Mouse (Mus musculus): ENCODE data around the gene Gabarapl1. TPM values are rescaled to one million over a fixed set of nuclear protein-coding genes. Genes with fewer than 3 reads are reported as not detected.

Gabarapl1 gene
- polyA plus RNA-seq, 1 experiment = 7.9 TPM

- Histone ChIP-seq H3K27me3 (ENCODE audit: control insufficient read depth) (no peaks in the 10 kb centered on the region), H3K4me3 (replicated peaks) (no peak overlapping the region), H3K4me1 (ENCODE audit: control insufficient read depth) (no peaks in the 10 kb centered on the region), H3K9me3 (ENCODE audit: control insufficient read depth, low read length) (no peaks in the 10 kb centered on the region), H3K36me3 (ENCODE audit: control insufficient read depth) (no peaks in the 10 kb centered on the region)
- TF ChIP-seq TAL1 (IDR thresholded peaks at IDR 0.05; ENCODE audit: low read length) = no peak
- no peak for TF ChIP-seq GATA1 (IDR thresholded peaks at IDR 0.05; ENCODE audit: low read length)
Observed at GRCm38 (mm10) chr6:129583014-129583413, 50.1 kb downstream of the Gabarapl1 start.

DNA sequence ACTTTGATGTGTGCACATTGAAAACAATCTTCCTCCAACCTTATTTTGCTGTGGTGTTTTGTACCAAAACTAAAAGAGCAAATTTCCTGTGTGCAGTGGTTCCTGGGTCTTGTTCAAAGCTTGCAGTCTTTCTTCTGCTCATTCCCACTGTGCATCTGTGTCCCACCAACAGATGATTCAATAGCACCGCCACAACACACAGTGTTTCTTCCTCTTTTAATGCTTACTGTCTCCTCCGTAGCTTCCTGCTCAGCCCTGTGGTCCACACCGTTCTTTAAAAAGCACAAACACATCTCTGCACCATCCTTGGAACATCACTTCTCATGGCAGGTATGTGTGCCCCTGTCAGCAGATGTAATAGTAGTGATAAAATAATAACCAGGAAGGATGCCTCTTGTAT lies 58.5 kb downstream of the Gabarapl1 start, which contains the start of gene Klrd1:
Gene Klrd1 (plus strand): TSS at position 275 of the 400 bp plus-strand sequence.
- H3K4me3 ChIP-seq (replicated peaks) = no peak within 1 kb of the TSS

More for the DNA sequence above, 58.5 kb downstream of the Gabarapl1 start, which contains the start of gene Klrd1:
- Histone ChIP-seq H3K27me3 (ENCODE audit: control insufficient read depth) (no peaks in the 10 kb centered on the region), H3K4me1 (ENCODE audit: control insufficient read depth) (no peaks in the 10 kb centered on the region), H3K9me3 (ENCODE audit: control insufficient read depth, low read length) (no peaks in the 10 kb centered on the region), H3K36me3 (ENCODE audit: control insufficient read depth) (no peaks in the 10 kb centered on the region)
- TF ChIP-seq GATA1 (IDR thresholded peaks at IDR 0.05; ENCODE audit: low read length) (no peak), TAL1 (IDR thresholded peaks at IDR 0.05; ENCODE audit: low read length) (no peak)

Other genes starting within 250 kb of the Gabarapl1 start
- gene 4922502D21Rik, start 201.4 kb upstream of the Gabarapl1 start, polyA plus RNA-seq (2012) = not detected in 2 replicates
- gene Clec12a, start 190.5 kb upstream of the Gabarapl1 start, polyA plus RNA-seq (2012) = not detected in 2 replicates
- not detected in 2 replicates for gene Clec12b, start 147.3 kb upstream of the Gabarapl1 start, polyA plus RNA-seq (2012)
- not detected in 2 replicates for gene Clec1b, start 135.9 kb upstream of the Gabarapl1 start, polyA plus RNA-seq (2012)
- gene Clec9a, start 124.3 kb upstream of the Gabarapl1 start, polyA plus RNA-seq (2012) = not detected in 2 replicates
- not detected in 2 replicates for gene Clec1a, start 81.2 kb upstream of the Gabarapl1 start, polyA plus RNA-seq (2012)
- gene Olr1, start 26.0 kb upstream of the Gabarapl1 start, polyA plus RNA-seq (2012) = not detected in 2 replicates
- gene Tmem52b, start 20.6 kb upstream of the Gabarapl1 start, polyA plus RNA-seq (2012) = not detected in 2 replicates
- not detected in 2 replicates for gene Klre1, start 44.7 kb downstream of the Gabarapl1 start, polyA plus RNA-seq (2012)
- not detected in 2 replicates for gene Klrd1, start 58.6 kb downstream of the Gabarapl1 start, polyA plus RNA-seq (2012)
- gene Klrk1, start 90.7 kb downstream of the Gabarapl1 start, polyA plus RNA-seq (2012) = not detected in 2 replicates
- gene Klrc3, start 110.2 kb downstream of the Gabarapl1 start, polyA plus RNA-seq (2012) = not detected in 2 replicates
- not detected in 2 replicates for gene Klrc2, start 127.5 kb downstream of the Gabarapl1 start, polyA plus RNA-seq (2012)
- not detected in 2 replicates for gene Klrc1, start 145.8 kb downstream of the Gabarapl1 start, polyA plus RNA-seq (2012)
- not detected in 2 replicates for gene Klri1, start 184.0 kb downstream of the Gabarapl1 start, polyA plus RNA-seq (2012)
- gene Klri2, start 207.3 kb downstream of the Gabarapl1 start, polyA plus RNA-seq (2012) = not detected in 2 replicates